Mouse (Mus musculus): ENCODE data around the gene Cer1. TPM values are rescaled to one million over a fixed set of nuclear protein-coding genes. Genes with fewer than 3 reads are reported as not detected.

Cer1 gene
- polyA plus RNA-seq, 1 experiment from 2014 or later = not detected

DNA sequence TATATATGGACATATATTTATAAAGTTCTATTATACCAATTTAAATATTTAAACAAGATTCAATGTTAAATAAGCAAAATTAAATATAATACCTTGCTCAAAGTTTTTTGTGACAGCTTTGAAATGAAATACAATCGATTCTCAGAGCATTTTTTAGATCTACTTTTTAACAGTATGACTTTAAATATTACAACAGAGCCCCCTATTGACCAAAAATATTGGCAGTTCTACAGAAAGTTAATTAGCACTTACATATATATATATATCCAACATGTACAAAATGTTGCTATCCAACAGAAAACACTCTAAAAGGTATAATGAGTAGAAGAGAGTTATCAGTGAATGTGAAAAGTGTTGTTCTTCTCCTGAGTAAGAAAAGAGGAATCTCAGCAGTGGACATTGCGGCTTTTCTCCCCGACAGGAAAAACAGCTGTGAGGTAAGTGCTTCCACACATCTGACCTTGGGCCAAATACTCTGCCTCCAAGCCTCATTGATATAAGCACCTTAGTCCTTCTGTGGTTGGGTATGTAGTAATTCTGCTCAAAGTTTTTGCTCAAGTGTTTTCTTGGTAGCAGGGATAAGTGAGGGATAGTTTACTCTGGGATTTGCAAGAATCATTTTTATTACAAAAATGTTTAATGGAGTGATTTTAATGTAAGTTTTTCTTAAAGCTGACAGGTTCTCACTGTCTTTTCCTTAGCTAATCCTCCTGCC lies 47.3 kb downstream of the Cer1 start:
- no peak overlapping the region for H3K4me3 ChIP-seq (replicated peaks; ENCODE audit: low read depth, low read length)
- H3K4me1 ChIP-seq (replicated peaks; ENCODE audit: insufficient read depth, low read length) = no peaks in the 10 kb centered on the region
- H3K4me2 ChIP-seq (ENCODE audit: low read length) = no peak overlapping the region
- H3K27ac ChIP-seq = no peak overlapping the region
- H3K9me3 ChIP-seq (replicated peaks; ENCODE audit: low read length) = no peaks in the 10 kb centered on the region
- TF ChIP-seq CTCF (IDR thresholded peaks at IDR 0.05; ENCODE audit: low read depth) = peak; percentile 46; the same call in 1 of the 2 replicates
- WGBS = 80% methylated on average over 3 of the region's 3 CpGs
- ATAC-seq (replicated peaks; ENCODE audit: low FRiP score, low read depth) = no peak
- H3K36me3 ChIP-seq (ENCODE audit: insufficient read depth, low read length) = peaks cover 7% of the 10 kb centered on the region; the same call in 1 of the 2 replicates
- no peaks in the 10 kb centered on the region for H3K27me3 ChIP-seq (ENCODE audit: insufficient read depth, low read length)
- H3K9ac ChIP-seq (ENCODE audit: low read depth, low read length) = no peak overlapping the region
- DNase-seq (ENCODE audit: low spot score) = peak; percentile 48

Other genes starting within 250 kb of the Cer1 start
- 13.3 and 15.1 TPM in 2 replicates for gene Nfib, start 179.4 kb downstream of the Cer1 start, polyA plus RNA-seq (2015; fragmentation: Nextera tagmentation; extraction: Ambion mirVana)
- gene Zdhhc21, start 25.2 kb downstream of the Cer1 start, polyA plus RNA-seq (2015; fragmentation: Nextera tagmentation; extraction: Ambion mirVana) = 8.5 and 9.9 TPM in 2 replicates
- 18.7 and 19.0 TPM in 2 replicates for gene Frem1, start 167.2 kb upstream of the Cer1 start, polyA plus RNA-seq (2015; fragmentation: Nextera tagmentation; extraction: Ambion mirVana)

All from kidney, postnatal 0 days (tissue).